Mouse (Mus musculus) MEL (cell line): Measurements from ENCODE around the gene 5730596B20Rik.

Experiments used
- CHD2 ChIP-seq: IDR thresholded peaks from 2 replicates; pipeline ENCODE4 v1.6.1; 2011; ENCODE audit warnings: low read length, improper control_type of control experiment
- CTCF ChIP-seq, 3 experiments: IDR thresholded peaks in 2 of 3; conservative IDR thresholded peaks in 1 of 3; 2 replicates each; pipeline ENCODE4 v1.5.1; 2011 to 2012; ENCODE audit warnings: low read length in 3 of 3, low read depth in 2 of 3, mild to moderate bottlenecking in 2 of 3, improper control_type of control experiment in 1 of 3, inconsistent platforms in 1 of 3, mixed read lengths in 1 of 3, moderate library complexity in 1 of 3; ENCODE audit not compliant: control insufficient read depth in 1 of 3, insufficient read depth in 1 of 3, poor library complexity in 1 of 3, severe bottlenecking in 1 of 3
- EP300 ChIP-seq, 2 experiments: IDR thresholded peaks; 2 replicates each; pipeline ENCODE4 v1.6.1; 2011; ENCODE audit warnings: improper control_type of control experiment in 2 of 2, low read length in 2 of 2, low read depth in 1 of 2, mild to moderate bottlenecking in 1 of 2
- GATA1 ChIP-seq: IDR thresholded peaks from 2 replicates; pipeline ENCODE4 v1.6.1; 2011; ENCODE audit warnings: low read depth, low read length, improper control_type of control experiment
- MAFK ChIP-seq: IDR thresholded peaks from 2 replicates; pipeline ENCODE4 v1.6.1; 2011; ENCODE audit warnings: low read depth, mild to moderate bottlenecking, low read length, improper control_type of control experiment, borderline replicate concordance
- MAX ChIP-seq: IDR thresholded peaks from 2 replicates; pipeline ENCODE4 v1.6.1; 2011; ENCODE audit warnings: low read length, improper control_type of control experiment
- MYB ChIP-seq: IDR thresholded peaks from 2 replicates; pipeline ENCODE4 v1.6.1; 2011; ENCODE audit warnings: mild to moderate bottlenecking, low read depth, low read length, improper control_type of control experiment
- NELFE ChIP-seq: IDR thresholded peaks from 2 replicates; pipeline ENCODE4 v1.6.1; 2011; ENCODE audit warnings: low read depth, low read length, improper control_type of control experiment
- NRF1 ChIP-seq: IDR thresholded peaks from 2 replicates; pipeline ENCODE4 v1.6.1; 2014; ENCODE audit warnings: low read depth, mild to moderate bottlenecking, inconsistent platforms, low read length, improper control_type of control experiment, moderate library complexity; ENCODE audit not compliant: poor library complexity, insufficient read depth, severe bottlenecking
- POLR2A ChIP-seq, 2 experiments: IDR thresholded peaks; 2 replicates each; pipeline ENCODE4 v1.6.1; 2011 to 2012; ENCODE audit warnings: low read length in 2 of 2, mild to moderate bottlenecking in 2 of 2, control low read depth in 1 of 2, improper control_type of control experiment in 1 of 2, low read depth in 1 of 2, moderate library complexity in 1 of 2; ENCODE audit not compliant: control insufficient read depth in 1 of 2, insufficient read depth in 1 of 2, poor library complexity in 1 of 2
- RCOR1 ChIP-seq: IDR thresholded peaks from 2 replicates; pipeline ENCODE4 v1.6.1; 2012; ENCODE audit warnings: low read depth, mild to moderate bottlenecking, inconsistent platforms, low read length, improper control_type of control experiment
- SMC3 ChIP-seq: IDR thresholded peaks from 2 replicates; pipeline ENCODE4 v1.6.1; 2011; ENCODE audit warnings: low read depth, low read length, improper control_type of control experiment
- USF2 ChIP-seq, 2 experiments: IDR thresholded peaks; 2 replicates each; pipeline ENCODE4 v1.6.1; 2011 to 2012; ENCODE audit warnings: improper control_type of control experiment in 2 of 2, low read length in 2 of 2, borderline replicate concordance in 1 of 2, inconsistent platforms in 1 of 2, low read depth in 1 of 2, mild to moderate bottlenecking in 1 of 2; ENCODE audit not compliant: insufficient read depth in 1 of 2
- ZC3H11A ChIP-seq: IDR thresholded peaks from 2 replicates; pipeline ENCODE4 v1.6.1; 2012; ENCODE audit warnings: low read depth, mild to moderate bottlenecking, inconsistent platforms, low read length, improper control_type of control experiment

DNA sequence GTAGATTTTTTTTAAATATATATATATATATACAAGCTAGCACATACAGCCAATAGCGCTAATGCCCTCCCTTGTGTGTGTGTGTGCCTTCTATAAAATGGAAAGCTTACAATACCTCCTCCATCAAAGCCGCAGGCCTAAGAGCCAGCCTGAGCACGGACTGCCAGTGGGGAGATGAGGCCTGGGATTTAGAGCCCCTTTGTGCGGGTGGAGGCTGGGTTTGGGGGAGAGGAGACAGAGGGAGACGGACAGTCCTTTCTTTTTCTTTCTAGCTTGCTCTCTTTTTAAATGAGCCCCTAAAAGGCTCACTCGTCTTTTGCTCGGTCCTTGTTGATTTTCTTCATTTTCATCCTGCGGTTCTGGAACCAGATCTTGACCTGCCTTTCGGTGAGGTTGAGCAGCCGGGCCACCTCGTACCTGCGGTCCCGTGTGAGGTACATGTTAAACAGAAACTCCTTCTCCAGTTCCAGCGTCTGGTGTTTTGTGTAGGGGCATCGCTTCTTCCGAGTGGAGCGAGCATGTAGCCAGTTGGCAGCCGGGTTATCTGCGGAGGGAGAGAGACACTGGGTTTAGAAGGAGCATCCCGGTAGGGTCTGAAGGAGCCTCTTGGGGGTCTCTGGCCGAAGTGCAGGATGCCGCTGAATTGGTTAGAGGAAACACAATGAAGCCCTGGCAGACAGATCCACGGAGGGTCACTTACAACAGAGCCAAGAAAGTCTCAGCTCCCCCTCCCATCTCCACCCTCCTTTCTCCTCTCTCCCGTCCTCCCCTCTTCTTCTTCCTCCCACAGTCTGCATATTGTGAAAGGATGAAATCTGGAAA is 46.9 kb downstream of the 5730596B20Rik start:
- no peak for TF ChIP-seq USF2 (IDR thresholded peaks at IDR 0.05; ENCODE audit: borderline replicate concordance in 1 of 2, insufficient read depth in 1 of 2, low read depth in 1 of 2, low read length in 2 of 2)
- no peak for TF ChIP-seq CTCF (IDR thresholded peaks at IDR 0.05 in 2 of 3, conservative IDR thresholded peaks at IDR 0.05 in 1 of 3; ENCODE audit: control insufficient read depth in 1 of 3, insufficient read depth in 1 of 3, low read depth in 2 of 3, low read length in 3 of 3, poor library complexity in 1 of 3, severe bottlenecking in 1 of 3)
- TF ChIP-seq GATA1 = no peak
- TF ChIP-seq POLR2A (IDR thresholded peaks at IDR 0.05; ENCODE audit: control insufficient read depth in 1 of 2, insufficient read depth in 1 of 2, low read depth in 1 of 2, low read length in 2 of 2, poor library complexity in 1 of 2) = no peak
- no peak for TF ChIP-seq CHD2
- TF ChIP-seq RCOR1 = no peak
- TF ChIP-seq MAX = no peak
- TF ChIP-seq NELFE = no peak
- TF ChIP-seq NRF1 = no peak
- TF ChIP-seq ZC3H11A = no peak
- TF ChIP-seq SMC3 = no peak
- TF ChIP-seq MAFK = no peak
- no peak for TF ChIP-seq EP300 (IDR thresholded peaks at IDR 0.05; ENCODE audit: low read depth in 1 of 2, low read length in 2 of 2)
- TF ChIP-seq MYB = no peak
